Comparison of ENCODE assay signal across 7 mouse cellular contexts in genomic region chr8:20424104-20424902, GRCm38 (mm10).
DNase-seq lines count a peak whose midpoint lies in the region; ATAC-seq and TF ChIP-seq lines count a peak whose summit lies in the region.
"Not testable (repeated sequence)": the region's sequence is repeated elsewhere in the genome, so short reads cannot be mapped to it uniquely, and the experiment has no call there.

No protein-coding gene starts in this region.

- H3K27ac ChIP-seq in embryonic facial prominence, embryonic 12.5 days = 0 out of 2 replicates have a peak overlapping the region, but pooled peaks have one; percentile 11
- H3K27ac ChIP-seq in limb, embryonic 10.5 days = peak overlapping the region; percentile 81
- H3K27ac ChIP-seq in midbrain, embryonic 13.5 days = peak overlapping the region; percentile 53; the same call in 1 of the 2 replicates
- H3K27ac ChIP-seq in small intestine, adult 2 months (ENCODE audit: insufficient read depth, low read depth, low read length) = peak overlapping the region; percentile 67

- TF ChIP-seq CTCF in small intestine, adult 2 months (IDR thresholded peaks at IDR 0.05; ENCODE audit: extremely low read depth, insufficient read length, insufficient replicate concordance, low read depth, low read length) = peak; percentile 65

- H3K4me2 ChIP-seq in embryonic facial prominence, embryonic 12.5 days (replicated peaks) = not testable (repeated sequence)
- H3K4me2 ChIP-seq in midbrain, embryonic 13.5 days (replicated peaks) = peak overlapping the region; percentile 40

- H3K4me3 ChIP-seq in embryonic facial prominence, embryonic 12.5 days = peak overlapping the region; percentile 46
- peak overlapping the region; percentile 53 for H3K4me3 ChIP-seq in limb, embryonic 10.5 days
- H3K4me3 ChIP-seq in midbrain, embryonic 13.5 days (replicated peaks) = peak overlapping the region; percentile 47
- peak overlapping the region; percentile 74 for H3K4me3 ChIP-seq in small intestine, adult 2 months (ENCODE audit: low read depth, low read length)

- peak; percentile 99 for DNase-seq in adrenal gland, adult 8-10 months
- DNase-seq in heart, adult 11 months = peak; percentile 100
- DNase-seq in kidney, adult 11 months = peak; percentile 99
- DNase-seq in limb, embryonic 10.5 days (ENCODE audit: low spot score) = peak; percentile 98

- 3% methylated on average over 70 of the region's 72 CpGs for WGBS in embryonic facial prominence, embryonic 12.5 days
- 7% methylated on average over 70 of the region's 72 CpGs for WGBS in limb, embryonic 10.5 days
- 8% methylated on average over 70 of the region's 72 CpGs for WGBS in midbrain, embryonic 13.5 days
- WGBS in small intestine, adult 2 months = 4% methylated on average over 70 of the region's 72 CpGs

- peak overlapping the region; percentile 66 for H3K9ac ChIP-seq in embryonic facial prominence, embryonic 12.5 days
- peak overlapping the region; percentile 68 for H3K9ac ChIP-seq in midbrain, embryonic 13.5 days (replicated peaks)

- H3K4me1 ChIP-seq in embryonic facial prominence, embryonic 12.5 days; limb, embryonic 10.5 days; midbrain, embryonic 13.5 days (replicated peaks); small intestine, adult 2 months (ENCODE audit: control insufficient read depth, insufficient read depth, insufficient read length, low read length): not testable (repeated sequence)

- TF ChIP-seq POLR2A in small intestine, adult 2 months (IDR thresholded peaks at IDR 0.05; ENCODE audit: low read depth, low read length) = not testable (repeated sequence)

- not testable (repeated sequence) for H3K36me3 ChIP-seq in embryonic facial prominence, embryonic 12.5 days; limb, embryonic 10.5 days; midbrain, embryonic 13.5 days; small intestine, adult 2 months (ENCODE audit: control insufficient read depth, insufficient read depth, low read length)

- H3K27me3 ChIP-seq in embryonic facial prominence, embryonic 12.5 days; limb, embryonic 10.5 days (ENCODE audit: low read depth, poor library complexity, severe bottlenecking); midbrain, embryonic 13.5 days; small intestine, adult 2 months (ENCODE audit: control insufficient read depth, insufficient read depth, low read length): not testable (repeated sequence)

- peak; percentile 97 for ATAC-seq in embryonic facial prominence, embryonic 12.5 days (ENCODE audit: insufficient number of reproducible peaks, insufficient read depth, low FRiP score, low TSS enrichment)
- peak; percentile 100 for ATAC-seq in midbrain, embryonic 13.5 days

- H3K9me3 ChIP-seq in embryonic facial prominence, embryonic 12.5 days; limb, embryonic 10.5 days (replicated peaks); midbrain, embryonic 13.5 days: not testable (repeated sequence)

Comparison
In these comparisons a context has a peak if more than half of its experiments do, and no peak if none do; other contexts are left out.
1. Peak in every context shown above with its lines: DNase-seq, ATAC-seq, H3K4me3 ChIP-seq and H3K27ac ChIP-seq.
2. H3K27ac ChIP-seq: peak in every context shown above with its lines; median percentile 81 in limb, embryonic 10.5 days; 67 in small intestine, adult 2 months; 53 in midbrain, embryonic 13.5 days; 11 in embryonic facial prominence, embryonic 12.5 days.